Mouse (Mus musculus): ENCODE results near the gene Rptor. TPM values are rescaled to one million over a fixed set of nuclear protein-coding genes. Genes with fewer than 3 reads are reported as not detected.

The Rptor gene
- polyA plus RNA-seq, 1 experiment from 2014 or later = 12.4 TPM

DNA sequence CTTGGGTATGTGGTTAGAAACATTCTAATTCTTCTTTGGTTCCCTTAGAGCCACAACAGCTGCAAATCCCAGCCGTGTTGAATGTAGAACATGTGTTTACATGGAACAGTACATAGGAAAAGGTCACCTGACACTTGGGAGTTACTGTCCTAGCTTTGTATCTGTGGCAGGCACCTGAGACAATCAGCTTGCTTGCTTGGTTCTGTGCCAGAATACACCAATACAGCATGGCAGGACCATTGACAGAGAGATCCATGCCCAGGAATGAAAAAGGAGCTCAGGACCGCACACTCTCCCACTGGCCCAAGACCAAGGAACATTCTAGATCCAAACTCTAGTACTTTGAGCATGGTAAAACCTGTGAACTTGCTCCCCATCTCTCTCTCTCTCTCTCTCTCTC, 132.4 kb downstream of the Rptor start:
- no peak overlapping the region for H3K27ac ChIP-seq (ENCODE audit: low read depth, low read length)
- no peaks in the 10 kb centered on the region for H3K9me3 ChIP-seq (ENCODE audit: control insufficient read depth, low read length)
- 90% methylated on average over 2 of the region's 2 CpGs for WGBS
- H3K4me1 ChIP-seq (replicated peaks; ENCODE audit: control insufficient read depth, insufficient read depth, low read length) = no peaks in the 10 kb centered on the region
- H3K36me3 ChIP-seq (ENCODE audit: control insufficient read depth, insufficient read depth, low read length) = no peaks in the 10 kb centered on the region
- H3K27me3 ChIP-seq (ENCODE audit: control insufficient read depth, insufficient read depth, low read length) = no peaks in the 10 kb centered on the region
- DNase-seq (ENCODE audit: low spot score) (no peak), ATAC-seq (ENCODE audit: low FRiP score) (no peak)
- H3K4me2 ChIP-seq (replicated peaks; ENCODE audit: low read depth, low read length) = no peak overlapping the region
- H3K9ac ChIP-seq (ENCODE audit: low read depth, low read length) = no peak overlapping the region
- H3K4me3 ChIP-seq (ENCODE audit: low read depth, low read length) = no peak overlapping the region

DNA sequence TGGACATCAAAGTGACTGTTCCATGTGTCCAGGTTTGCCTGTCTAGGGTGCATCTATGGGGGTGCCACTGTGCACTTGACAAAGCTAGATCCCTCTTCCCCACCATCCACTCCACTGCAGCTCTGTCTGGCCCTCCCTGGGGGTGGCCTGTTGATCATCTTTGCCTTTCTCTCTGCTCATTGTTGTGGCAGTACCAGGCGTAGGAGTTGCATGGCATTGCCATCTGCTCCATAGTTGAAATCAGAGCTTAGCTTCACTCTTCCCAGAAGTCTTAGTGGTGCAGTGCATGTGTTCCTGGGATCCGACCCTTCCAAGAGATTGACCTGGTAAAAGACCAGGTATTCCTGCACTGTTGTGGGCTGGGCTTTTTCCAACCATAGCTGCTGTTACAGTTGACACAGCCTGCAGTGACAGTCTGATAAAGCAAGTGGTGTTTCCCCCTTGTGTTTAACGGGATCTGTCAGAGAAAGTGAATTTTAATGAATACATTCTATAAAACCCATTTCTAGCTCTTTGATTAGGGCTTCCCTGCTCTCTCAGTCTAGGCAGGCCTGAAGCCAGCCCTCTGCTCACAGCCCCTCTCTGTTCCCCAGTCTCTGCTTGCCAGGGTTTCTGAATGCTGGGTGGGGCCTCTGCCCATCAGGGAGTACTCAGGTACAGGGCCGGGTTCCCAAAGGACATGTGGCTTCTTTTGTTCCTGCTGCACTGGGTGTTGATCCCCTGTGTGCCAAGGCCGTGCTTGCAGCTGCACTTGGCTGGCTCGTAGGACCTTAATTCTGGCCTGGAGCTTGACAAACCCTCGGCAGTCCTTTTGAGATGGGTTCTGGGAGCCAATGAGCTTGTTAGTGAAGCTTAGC, 136.5 kb downstream of the Rptor start:
- 76% methylated on average over 7 of the region's 7 CpGs for WGBS
- H3K27me3 ChIP-seq (ENCODE audit: control insufficient read depth, insufficient read depth, low read length) = no peaks in the 10 kb centered on the region
- no peak overlapping the region for H3K4me3 ChIP-seq (ENCODE audit: low read depth, low read length)
- ATAC-seq (ENCODE audit: low FRiP score) (no peak), DNase-seq (ENCODE audit: low spot score) (no peak)
- no peak overlapping the region for H3K9ac ChIP-seq (ENCODE audit: low read depth, low read length)
- no peaks in the 10 kb centered on the region for H3K4me1 ChIP-seq (replicated peaks; ENCODE audit: control insufficient read depth, insufficient read depth, low read length)
- no peaks in the 10 kb centered on the region for H3K36me3 ChIP-seq (ENCODE audit: control insufficient read depth, insufficient read depth, low read length)
- no peak overlapping the region for H3K4me2 ChIP-seq (replicated peaks; ENCODE audit: low read depth, low read length)
- H3K27ac ChIP-seq (ENCODE audit: low read depth, low read length) = no peak overlapping the region
- H3K9me3 ChIP-seq (ENCODE audit: control insufficient read depth, low read length) = no peaks in the 10 kb centered on the region

DNA sequence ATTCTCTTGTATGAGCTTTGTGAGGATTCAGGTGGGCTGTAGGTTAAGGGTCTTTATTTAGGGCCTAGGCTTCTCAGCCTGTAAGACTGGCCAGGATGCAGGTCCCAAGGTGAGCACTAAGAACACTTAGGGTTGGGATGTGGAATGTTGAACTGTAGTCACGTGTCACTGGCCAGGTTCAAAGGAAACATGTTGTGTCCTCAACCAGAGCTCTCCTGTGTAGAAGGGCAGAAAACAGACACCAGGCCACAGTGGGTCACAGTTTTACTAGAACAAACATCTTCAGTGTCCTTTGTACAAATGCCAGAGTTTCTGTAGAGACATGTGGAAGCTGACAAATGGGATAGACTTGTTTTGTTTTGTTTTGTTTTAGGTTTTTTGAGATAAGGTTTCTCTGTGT, 138.7 kb downstream of the Rptor start:
- no peak overlapping the region for H3K9ac ChIP-seq (ENCODE audit: low read depth, low read length)
- no peak for DNase-seq (ENCODE audit: low spot score)
- H3K9me3 ChIP-seq (ENCODE audit: control insufficient read depth, low read length) = no peaks in the 10 kb centered on the region
- ATAC-seq (ENCODE audit: low FRiP score) = no peak
- no peak overlapping the region for H3K27ac ChIP-seq (ENCODE audit: low read depth, low read length)
- H3K27me3 ChIP-seq (ENCODE audit: control insufficient read depth, insufficient read depth, low read length) = no peaks in the 10 kb centered on the region
- no peaks in the 10 kb centered on the region for H3K4me1 ChIP-seq (replicated peaks; ENCODE audit: control insufficient read depth, insufficient read depth, low read length)
- H3K4me2 ChIP-seq (replicated peaks; ENCODE audit: low read depth, low read length) = no peak overlapping the region
- H3K4me3 ChIP-seq (ENCODE audit: low read depth, low read length) = no peak overlapping the region
- 85% methylated on average over 1 of the region's 1 CpGs for WGBS
- H3K36me3 ChIP-seq (ENCODE audit: control insufficient read depth, insufficient read depth, low read length) = no peaks in the 10 kb centered on the region

DNA sequence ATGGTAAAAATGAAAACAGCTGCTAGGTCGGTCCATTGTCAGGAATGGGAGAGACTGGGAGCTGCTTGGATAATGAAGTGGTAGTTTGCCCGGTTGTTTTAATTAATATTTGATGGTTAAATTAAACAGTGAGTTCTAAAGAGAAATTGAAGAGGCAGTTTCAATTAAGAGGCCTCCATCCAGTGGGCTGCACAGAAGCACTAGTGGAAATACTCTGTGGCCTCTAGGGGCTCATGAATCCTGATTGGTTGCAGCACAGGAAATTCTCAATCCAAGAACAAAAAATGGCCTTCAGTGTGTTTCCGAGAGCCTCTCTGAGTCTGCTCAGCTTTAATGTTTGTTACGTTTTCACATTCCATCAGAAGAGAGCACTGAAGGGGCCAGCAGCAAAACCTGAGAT, 141.7 kb downstream of the Rptor start:
- H3K36me3 ChIP-seq (ENCODE audit: control insufficient read depth, insufficient read depth, low read length) = no peaks in the 10 kb centered on the region
- WGBS = 82% methylated on average over 4 of the region's 4 CpGs
- ATAC-seq (ENCODE audit: low FRiP score) (no peak), DNase-seq (ENCODE audit: low spot score) (no peak)
- no peak overlapping the region for H3K4me2 ChIP-seq (replicated peaks; ENCODE audit: low read depth, low read length)
- no peak overlapping the region for H3K9ac ChIP-seq (ENCODE audit: low read depth, low read length)
- no peaks in the 10 kb centered on the region for H3K9me3 ChIP-seq (ENCODE audit: control insufficient read depth, low read length)
- H3K27ac ChIP-seq (ENCODE audit: low read depth, low read length) = no peak overlapping the region
- H3K4me1 ChIP-seq (replicated peaks; ENCODE audit: control insufficient read depth, insufficient read depth, low read length) = no peaks in the 10 kb centered on the region
- H3K27me3 ChIP-seq (ENCODE audit: control insufficient read depth, insufficient read depth, low read length) = no peaks in the 10 kb centered on the region
- H3K4me3 ChIP-seq (ENCODE audit: low read depth, low read length) = no peak overlapping the region

DNA sequence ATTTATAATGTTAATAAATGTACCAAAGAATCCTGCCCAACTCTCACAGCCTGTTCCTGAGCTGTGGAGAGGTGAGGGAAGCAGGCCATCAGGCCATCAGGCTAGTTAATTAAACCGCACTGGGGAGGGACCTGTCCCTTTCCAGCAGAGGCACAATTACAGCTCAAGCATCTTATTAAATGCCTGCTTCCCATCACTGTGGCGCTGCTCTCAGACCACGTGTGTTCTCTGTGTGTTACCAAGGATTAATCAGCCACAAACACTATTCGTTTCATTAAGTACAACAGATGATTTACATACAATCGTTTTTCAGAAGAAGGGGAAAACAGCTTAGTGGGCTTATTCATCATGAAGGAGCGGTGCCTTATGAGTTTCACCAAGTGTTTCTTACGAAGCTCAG, 142.6 kb downstream of the Rptor start:
- H3K9me3 ChIP-seq (ENCODE audit: control insufficient read depth, low read length) = no peaks in the 10 kb centered on the region
- H3K4me2 ChIP-seq (replicated peaks; ENCODE audit: low read depth, low read length) = no peak overlapping the region
- H3K27me3 ChIP-seq (ENCODE audit: control insufficient read depth, insufficient read depth, low read length) = no peaks in the 10 kb centered on the region
- ATAC-seq (ENCODE audit: low FRiP score) (no peak), DNase-seq (ENCODE audit: low spot score) (no peak)
- H3K4me3 ChIP-seq (ENCODE audit: low read depth, low read length) = no peak overlapping the region
- no peak overlapping the region for H3K27ac ChIP-seq (ENCODE audit: low read depth, low read length)
- no peaks in the 10 kb centered on the region for H3K36me3 ChIP-seq (ENCODE audit: control insufficient read depth, insufficient read depth, low read length)
- H3K9ac ChIP-seq (ENCODE audit: low read depth, low read length) = no peak overlapping the region
- 77% methylated on average over 7 of the region's 7 CpGs for WGBS
- H3K4me1 ChIP-seq (replicated peaks; ENCODE audit: control insufficient read depth, insufficient read depth, low read length) = no peaks in the 10 kb centered on the region

DNA sequence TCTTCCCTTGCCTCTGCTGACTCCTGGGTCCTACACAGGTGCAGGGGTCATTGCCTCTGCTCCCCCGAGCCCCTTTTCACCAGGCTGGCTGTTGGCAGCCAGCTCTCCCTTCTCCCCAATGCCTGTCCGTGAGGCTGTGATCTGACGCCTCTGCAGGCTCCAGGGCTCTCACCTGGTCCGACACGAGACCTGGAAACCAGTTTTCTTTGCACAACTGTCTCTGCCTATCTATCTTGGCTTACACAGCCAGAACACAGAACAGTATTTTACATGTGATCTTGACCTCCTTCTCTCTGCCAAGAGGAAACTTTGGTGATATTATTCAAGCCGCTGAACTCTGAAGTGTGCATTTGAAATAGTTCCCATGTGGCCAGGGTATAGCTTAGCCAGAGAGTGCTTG, 151.8 kb downstream of the Rptor start:
- Histone ChIP-seq H3K36me3 (ENCODE audit: control insufficient read depth, insufficient read depth, low read length) (no peaks in the 10 kb centered on the region), H3K27ac (ENCODE audit: low read depth, low read length) (no peak overlapping the region), H3K9ac (ENCODE audit: low read depth, low read length) (no peak overlapping the region), H3K4me3 (ENCODE audit: low read depth, low read length) (no peak overlapping the region), H3K4me2 (replicated peaks; ENCODE audit: low read depth, low read length) (no peak overlapping the region), H3K9me3 (ENCODE audit: control insufficient read depth, low read length) (no peaks in the 10 kb centered on the region), H3K4me1 (replicated peaks; ENCODE audit: control insufficient read depth, insufficient read depth, low read length) (no peaks in the 10 kb centered on the region), H3K27me3 (ENCODE audit: control insufficient read depth, insufficient read depth, low read length) (no peaks in the 10 kb centered on the region)
- ATAC-seq (ENCODE audit: low FRiP score) = no peak
- 89% methylated on average over 6 of the region's 6 CpGs for WGBS
- DNase-seq (ENCODE audit: low spot score) = no peak

DNA sequence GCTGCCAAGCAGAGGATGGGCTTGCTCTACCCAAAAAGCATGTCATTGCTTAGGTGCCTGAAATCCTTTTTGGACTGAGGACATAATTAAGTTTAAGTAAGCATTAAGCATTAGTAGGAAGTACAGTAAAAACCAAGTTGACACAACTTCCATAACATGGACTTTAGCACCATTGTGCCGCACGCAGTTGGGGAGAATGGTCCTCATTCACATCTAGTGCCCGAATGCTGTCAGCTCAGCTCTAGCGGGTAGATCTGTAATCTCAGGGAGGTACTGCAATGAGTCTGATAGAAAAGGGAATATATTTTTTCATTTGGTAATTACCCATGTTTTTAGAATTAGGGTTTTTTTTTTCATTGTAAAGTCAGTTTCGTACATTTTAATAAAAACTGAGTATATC, 155.5 kb downstream of the Rptor start:
- no peaks in the 10 kb centered on the region for H3K36me3 ChIP-seq (ENCODE audit: control insufficient read depth, insufficient read depth, low read length)
- WGBS = 92% methylated on average over 5 of the region's 5 CpGs
- H3K4me1 ChIP-seq (replicated peaks; ENCODE audit: control insufficient read depth, insufficient read depth, low read length) = no peaks in the 10 kb centered on the region
- no peak overlapping the region for H3K4me2 ChIP-seq (replicated peaks; ENCODE audit: low read depth, low read length)
- ATAC-seq (ENCODE audit: low FRiP score) (no peak), DNase-seq (ENCODE audit: low spot score) (no peak)
- H3K9ac ChIP-seq (ENCODE audit: low read depth, low read length) = no peak overlapping the region
- H3K4me3 ChIP-seq (ENCODE audit: low read depth, low read length) = no peak overlapping the region
- no peak overlapping the region for H3K27ac ChIP-seq (ENCODE audit: low read depth, low read length)
- no peaks in the 10 kb centered on the region for H3K9me3 ChIP-seq (ENCODE audit: control insufficient read depth, low read length)
- no peaks in the 10 kb centered on the region for H3K27me3 ChIP-seq (ENCODE audit: control insufficient read depth, insufficient read depth, low read length)

DNA sequence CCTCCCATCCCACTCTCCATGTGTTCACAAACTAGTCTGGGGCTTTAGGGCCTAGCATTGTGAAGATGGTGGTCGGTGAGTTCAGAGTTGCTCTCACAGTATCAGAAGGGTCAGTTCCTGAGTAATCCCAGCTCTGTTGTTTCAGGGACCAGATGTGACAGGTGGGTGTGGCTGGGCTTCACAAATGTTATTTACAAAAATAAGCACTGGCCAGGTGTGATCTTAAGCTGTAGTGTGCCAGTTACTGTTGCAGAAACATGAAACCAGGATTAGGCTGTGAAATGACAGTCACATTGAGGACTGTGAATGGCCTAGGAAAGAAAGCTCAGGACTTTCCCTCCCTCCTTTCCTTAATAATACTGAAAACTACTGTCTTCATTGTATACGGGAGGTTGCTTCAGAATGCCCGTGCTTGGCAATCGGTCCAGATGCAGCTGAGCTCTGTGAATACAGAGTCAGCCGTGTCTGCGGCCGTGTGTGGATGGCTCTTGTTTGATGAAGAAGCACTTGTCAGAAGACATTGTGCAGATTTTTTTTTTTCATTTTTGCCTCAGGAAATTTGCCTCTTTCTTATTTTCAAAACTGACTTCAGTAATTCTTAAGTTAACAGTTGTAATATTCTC, 156.1 kb downstream of the Rptor start:
- no peak overlapping the region for H3K4me3 ChIP-seq (ENCODE audit: low read depth, low read length)
- H3K27me3 ChIP-seq (ENCODE audit: control insufficient read depth, insufficient read depth, low read length) = no peaks in the 10 kb centered on the region
- H3K4me2 ChIP-seq (replicated peaks; ENCODE audit: low read depth, low read length) = no peak overlapping the region
- no peaks in the 10 kb centered on the region for H3K9me3 ChIP-seq (ENCODE audit: control insufficient read depth, low read length)
- no peak overlapping the region for H3K27ac ChIP-seq (ENCODE audit: low read depth, low read length)
- no peaks in the 10 kb centered on the region for H3K36me3 ChIP-seq (ENCODE audit: control insufficient read depth, insufficient read depth, low read length)
- DNase-seq (ENCODE audit: low spot score) (no peak), ATAC-seq (ENCODE audit: low FRiP score) (no peak)
- WGBS = 86% methylated on average over 7 of the region's 7 CpGs
- H3K9ac ChIP-seq (ENCODE audit: low read depth, low read length) = no peak overlapping the region
- H3K4me1 ChIP-seq (replicated peaks; ENCODE audit: control insufficient read depth, insufficient read depth, low read length) = no peaks in the 10 kb centered on the region

DNA sequence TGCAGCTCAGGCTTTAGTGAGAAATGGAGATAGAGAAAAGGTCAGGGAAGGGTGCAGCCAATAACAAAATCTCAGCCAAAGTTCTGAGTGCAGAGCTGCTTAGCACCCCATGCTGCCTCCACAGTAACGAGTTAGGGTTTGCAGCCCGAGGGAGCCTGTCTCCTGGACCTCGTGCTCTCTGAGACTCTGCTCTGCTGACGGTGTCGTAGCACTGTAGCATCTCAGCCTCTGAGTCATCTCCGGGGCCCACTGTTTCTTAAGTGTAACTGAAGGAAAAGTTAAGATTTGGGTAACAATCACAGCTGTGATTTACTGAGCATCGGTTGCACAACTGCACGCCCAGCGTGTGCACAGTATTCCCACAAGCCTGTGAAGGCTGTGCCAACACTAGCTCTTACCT, 160.2 kb downstream of the Rptor start:
- H3K4me2 ChIP-seq (replicated peaks; ENCODE audit: low read depth, low read length) = no peak overlapping the region
- no peak for ATAC-seq (ENCODE audit: low FRiP score)

More for the DNA sequence above, 160.2 kb downstream of the Rptor start:
- 91% methylated on average over 9 of the region's 9 CpGs for WGBS
- no peak for DNase-seq (ENCODE audit: low spot score)
- no peak overlapping the region for H3K27ac ChIP-seq (ENCODE audit: low read depth, low read length)
- no peak overlapping the region for H3K9ac ChIP-seq (ENCODE audit: low read depth, low read length)
- no peaks in the 10 kb centered on the region for H3K36me3 ChIP-seq (ENCODE audit: control insufficient read depth, insufficient read depth, low read length)
- peaks cover 13% of the 10 kb centered on the region for H3K4me1 ChIP-seq (replicated peaks; ENCODE audit: control insufficient read depth, insufficient read depth, low read length)
- no peak overlapping the region for H3K4me3 ChIP-seq (ENCODE audit: low read depth, low read length)
- H3K9me3 ChIP-seq (ENCODE audit: control insufficient read depth, low read length) = no peaks in the 10 kb centered on the region
- no peaks in the 10 kb centered on the region for H3K27me3 ChIP-seq (ENCODE audit: control insufficient read depth, insufficient read depth, low read length)
